19 mouse cellular contexts compared by ENCODE assay signal in genomic region chr9:61882179-61882578, GRCm38 (mm10). TPM values are rescaled to one million over a fixed set of nuclear protein-coding genes. Genes with fewer than 3 reads are reported as not detected.
A peak's percentile ranks its signal among the peaks of the same experiment; 100 is the strongest.
DNase-seq lines count a peak whose midpoint lies in the region; TF ChIP-seq lines count a peak whose summit lies in the region.
"Had no signal": no experiment of that assay in that cellular context is flagged by ENCODE, and none has a peak within 500 bp of the region (broad histone marks: within the 10 kb centered on the region; RNA-seq: fewer than 3 reads in every experiment).

No protein-coding gene starts in this region.

- no peaks in the 10 kb centered on the region; the same call in 1 of the 2 replicates for H3K27me3 ChIP-seq in thymus, adult 2 months (ENCODE audit: control insufficient read depth, insufficient read depth, low read length)
- H3K27me3 ChIP-seq: hindbrain, embryonic 12.5 days had no signal

- peaks cover 15% of the 10 kb centered on the region for H3K4me1 ChIP-seq in thymus, adult 2 months (replicated peaks; ENCODE audit: control insufficient read depth, insufficient read depth, low read length)

- no peak overlapping the region for H3K4me3 ChIP-seq in thymus, adult 2 months (ENCODE audit: control insufficient read depth, insufficient read depth, low read length)
- H3K4me3 ChIP-seq: embryonic facial prominence, embryonic 10.5 days; heart, embryonic 13.5 days; hindbrain, embryonic 12.5 days had no signal

- WGBS in thymus, adult 2 months, result 9% methylated on average over 3 of the region's 3 CpGs

- peak; percentile 39 for DNase-seq in thymus, adult 2 months
- no peak for DNase-seq in thymus, postnatal 25 days
- DNase-seq in induced T-regulatory cell, adult 2 months (ENCODE audit: low read depth), result peak; percentile 30
- peak; percentile 73 for DNase-seq in thymus, postnatal 0 days (ENCODE audit: low spot score)
- DNase-seq in thymus, postnatal 4 days, result peak; percentile 42
- DNase-seq in gastrocnemius, adult 18-20 months (ENCODE audit: low spot score), result no peak
- no peak for DNase-seq in spleen, adult 18-20 months
- no peak for DNase-seq in right cerebral cortex, adult 2 months (ENCODE audit: low spot score in 2 of 2)
- DNase-seq: adrenal gland, adult 2 months; adrenal gland, postnatal 25 days; cerebellum, adult 18-20 months; cerebellum, adult 9-11 months; cerebellum, postnatal 36 days; gastrocnemius, postnatal 14 days; heart, postnatal 36 days had no signal

- no peak overlapping the region for H3K27ac ChIP-seq in thymus, adult 2 months (ENCODE audit: control insufficient read depth, insufficient read depth, low read length)
- H3K27ac ChIP-seq: embryonic facial prominence, embryonic 10.5 days; heart, embryonic 13.5 days; hindbrain, embryonic 12.5 days; hindbrain, postnatal 0 days had no signal

- no peaks in the 10 kb centered on the region for H3K36me3 ChIP-seq in thymus, adult 2 months (ENCODE audit: control insufficient read depth, insufficient read depth, low read length)
- H3K36me3 ChIP-seq: embryonic facial prominence, embryonic 10.5 days; heart, embryonic 13.5 days; hindbrain, embryonic 12.5 days had no signal

- no peak for TF ChIP-seq CTCF in thymus, adult 2 months (IDR thresholded peaks at IDR 0.05; ENCODE audit: borderline replicate concordance, control insufficient read depth, extremely low read depth, insufficient read depth, low read length, poor library complexity)

- no peak for TF ChIP-seq POLR2A in thymus, adult 2 months (IDR thresholded peaks at IDR 0.05; ENCODE audit: control insufficient read depth, extremely low read depth, insufficient read depth, low read length, poor library complexity)

RNA-seq across cellular contexts. Expression of gene Rplp1, which starts 32.2 kb away (rescaled TPM):
- polyA plus RNA-seq in thymus, adult 2 months (2012; rRNA removed), result 8,905 and 10,824 TPM in 2 replicates
- polyA plus RNA-seq in thymus, postnatal 0 days (2015; fragmentation: Nextera tagmentation; extraction: Ambion mirVana), result 2,029 and 2,097 TPM in 2 replicates
- total RNA-seq in gastrocnemius, adult 18-20 months (2021), result 1,000 to 10,000 TPM; 1,375 to 1,461 TPM

Comparison
In these comparisons a context has a peak if more than half of its experiments do, and no peak if none do; other contexts are left out.
1. DNase-seq: peak in thymus, adult 2 months (single experiment), induced T-regulatory cell, adult 2 months (single experiment), thymus, postnatal 0 days (single experiment) and thymus, postnatal 4 days (single experiment); none in thymus, postnatal 25 days (single experiment), gastrocnemius, adult 18-20 months (single experiment), spleen, adult 18-20 months (0 of 2) and right cerebral cortex, adult 2 months (0 of 2).